Mouse (Mus musculus) spleen, postnatal 4 days (tissue): ENCODE data around the gene Pakap.

Source experiments
- DNase-seq, 2 experiments: peaks; one replicate each; pipeline ENCODE4 v3.0.0; 2022; ENCODE audit warnings: low spot score in 2 of 2

The Pakap gene

DNA sequence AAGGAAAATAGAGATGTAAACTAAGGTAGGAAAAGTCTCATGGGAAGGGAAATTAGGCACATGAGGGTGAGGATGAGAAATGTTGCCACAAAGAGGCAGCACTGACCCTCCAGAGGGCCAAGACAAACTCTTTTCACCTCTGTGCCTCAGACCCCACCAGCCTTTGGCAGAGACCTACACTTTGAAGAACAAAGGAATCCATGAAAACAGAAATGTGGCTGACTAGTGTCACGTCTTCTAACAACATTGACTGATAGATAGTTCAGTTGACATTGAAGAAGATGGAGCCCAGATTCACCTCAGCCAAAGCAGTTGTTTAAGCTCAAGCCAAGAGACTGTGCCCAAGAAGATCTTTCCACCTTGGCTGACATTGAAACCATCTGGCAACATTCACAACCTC, 57.8 kb downstream of the Pakap start:
- no peak for DNase-seq

DNA sequence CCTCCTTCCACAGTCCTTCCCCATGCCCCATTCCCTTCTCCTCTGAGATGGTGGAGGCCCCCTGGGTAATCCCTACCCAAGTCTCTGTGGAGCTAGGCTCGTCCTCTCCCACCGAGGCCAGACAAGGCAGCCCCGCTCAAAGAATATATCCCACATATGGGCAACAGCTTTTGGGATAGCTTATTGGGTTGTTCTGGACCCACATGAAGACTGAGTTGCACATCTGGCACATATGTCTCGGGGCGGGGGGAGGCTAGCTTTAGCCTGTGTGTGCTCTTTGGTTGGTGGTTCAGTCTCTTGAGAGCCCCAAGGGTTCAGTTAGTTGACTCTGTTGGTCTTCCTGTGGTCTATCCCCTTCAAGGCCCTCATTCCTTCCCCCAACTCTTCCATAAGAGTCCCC, 58.9 kb downstream of the Pakap start:
- no peak for DNase-seq

DNA sequence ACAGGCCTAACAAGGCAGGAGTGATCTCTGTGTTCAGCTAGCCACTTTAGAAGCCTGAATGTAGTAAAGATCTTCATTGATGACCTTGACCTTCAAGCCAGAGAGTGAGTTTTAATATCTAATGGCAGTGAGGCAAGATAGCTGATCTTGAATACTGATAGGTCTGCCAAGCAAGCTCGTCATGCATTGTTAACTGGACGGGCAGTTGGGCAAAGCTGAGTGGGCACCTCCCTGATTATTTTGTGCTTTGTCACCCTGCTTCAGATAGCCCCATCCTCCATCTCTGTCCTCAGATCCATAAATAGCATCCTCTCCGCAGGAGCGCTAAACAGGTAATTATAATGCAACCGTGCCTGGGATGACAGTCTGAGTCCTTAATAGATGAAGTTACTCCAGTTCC, 64.4 kb downstream of the Pakap start:
- DNase-seq, result no peak

DNA sequence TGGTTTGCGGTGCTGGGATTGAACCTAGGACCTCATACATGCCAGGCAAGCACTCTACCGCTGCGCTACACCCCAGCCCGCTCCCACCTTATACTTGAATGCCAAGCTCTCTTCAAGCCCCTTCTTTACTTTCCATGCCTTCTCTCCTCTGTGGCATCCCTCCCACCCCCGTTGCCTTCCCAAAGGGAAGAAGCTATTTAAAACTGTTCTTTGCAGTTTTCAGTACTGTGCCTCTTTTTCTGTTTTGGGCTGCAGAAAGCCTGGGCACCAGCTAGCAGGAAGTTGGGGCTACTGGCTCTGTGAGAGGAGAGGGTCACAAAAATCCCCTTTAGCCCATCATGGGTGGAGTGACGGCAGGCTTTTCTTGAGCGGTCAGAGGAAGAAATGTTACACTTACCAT, 65.1 kb downstream of the Pakap start:
- no peak for DNase-seq

DNA sequence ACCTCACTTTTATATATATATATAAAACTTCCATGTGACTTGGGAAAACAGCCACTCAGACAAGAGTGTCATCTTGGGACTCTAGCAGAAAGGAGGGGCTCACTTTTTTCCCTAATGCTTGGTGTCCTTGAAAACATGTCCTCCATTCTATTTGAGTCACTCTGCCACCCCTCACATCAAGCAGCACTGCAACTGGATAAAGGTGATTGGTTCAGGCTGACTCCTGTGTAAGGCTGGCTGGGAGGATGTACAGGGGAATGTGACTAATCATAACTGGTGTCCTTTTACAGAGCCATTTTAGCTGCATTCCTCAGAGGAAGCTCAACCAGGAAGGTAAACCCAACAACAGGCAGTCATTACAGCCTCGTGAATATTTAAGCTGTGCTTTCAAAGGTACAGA, 67.0 kb downstream of the Pakap start:
- DNase-seq, result no peak

DNA sequence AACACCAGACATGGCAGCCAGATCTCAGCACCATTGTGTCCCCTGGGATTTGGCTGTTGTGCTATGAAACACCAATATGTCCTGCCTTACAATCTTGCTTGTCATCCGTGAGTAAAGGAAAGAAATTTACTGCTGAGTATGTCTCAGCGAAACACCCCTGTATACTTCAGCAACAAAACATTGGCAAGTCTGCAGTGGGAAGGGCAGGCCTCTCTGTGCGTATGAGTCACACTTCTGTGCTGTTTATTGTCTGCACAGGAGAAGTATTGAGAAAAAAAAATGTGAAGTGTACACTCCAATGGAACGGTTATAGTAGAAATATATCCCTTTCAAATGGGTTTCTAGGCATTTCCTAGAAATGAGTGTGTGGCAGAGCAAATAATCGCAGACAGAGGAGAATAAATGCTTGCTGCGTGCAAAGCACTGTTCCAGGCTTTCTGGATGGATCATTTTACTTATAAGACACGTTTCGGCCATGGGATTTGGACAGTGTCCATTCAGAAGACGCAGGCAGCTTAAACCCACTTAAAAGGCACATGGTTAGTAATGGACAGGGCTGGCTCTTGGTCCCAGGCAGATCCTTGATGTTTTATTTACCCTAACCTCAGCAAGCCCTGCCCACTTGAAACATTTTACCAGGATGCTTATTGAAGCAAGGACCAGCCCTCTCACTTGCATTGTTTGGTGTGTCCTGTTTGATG, 69.0 kb downstream of the Pakap start:
- DNase-seq, result no peak

DNA sequence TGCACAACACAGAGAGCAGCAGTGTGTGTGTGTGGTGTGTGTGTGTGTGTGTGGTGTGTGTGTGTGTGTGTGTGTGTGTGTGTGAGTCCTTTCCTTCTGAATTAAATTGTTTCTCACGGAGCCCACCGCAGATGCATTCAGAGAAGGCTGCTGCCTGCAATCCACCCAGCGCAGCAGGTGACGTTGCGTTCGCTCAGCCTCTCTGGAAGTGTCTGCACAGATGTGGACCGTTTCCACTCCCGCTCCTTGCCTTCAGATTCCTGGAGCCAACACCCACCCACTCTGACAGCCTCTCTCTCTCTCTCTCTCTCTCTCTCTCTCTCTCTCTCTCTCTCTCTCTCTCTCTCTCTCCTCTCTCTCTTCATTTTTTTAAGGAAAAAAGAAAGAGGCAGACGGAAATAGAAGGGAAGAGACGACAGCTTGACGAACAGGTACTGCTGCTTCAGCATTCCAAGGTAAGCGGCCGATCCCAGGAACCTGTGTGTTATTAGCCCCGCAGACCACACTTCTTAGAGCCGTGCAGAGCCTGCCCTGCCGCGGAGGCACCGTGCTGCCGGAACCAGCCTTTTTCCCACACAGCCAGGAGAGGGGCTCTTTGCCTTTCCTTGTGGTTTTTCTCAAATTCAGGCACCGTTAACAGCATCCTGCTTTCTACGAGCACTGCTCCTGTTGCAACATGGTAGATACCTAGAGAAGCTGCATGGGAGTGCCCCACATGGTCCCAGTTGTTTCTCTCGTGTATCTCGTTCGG, 69.8 kb downstream of the Pakap start:
- DNase-seq, result no peak

DNA sequence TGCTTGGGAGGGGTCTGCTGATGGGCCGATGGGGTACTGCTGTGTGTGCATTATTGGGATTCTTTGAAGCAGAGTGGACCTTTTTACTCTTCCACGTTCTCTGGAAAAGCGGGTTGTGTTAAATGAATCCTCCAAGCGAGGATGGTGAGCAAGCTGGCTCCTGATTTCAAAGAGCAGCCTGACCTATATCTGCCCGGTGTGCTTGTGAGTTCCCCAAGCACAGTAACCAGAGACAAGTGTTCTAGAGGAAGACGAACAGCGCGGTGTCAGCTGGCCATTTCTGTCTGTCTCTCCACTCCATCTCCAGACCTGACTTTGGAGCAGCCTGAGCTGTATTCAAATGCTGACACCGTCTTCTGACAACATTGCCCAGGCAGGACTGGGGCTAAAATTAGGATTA, 71.0 kb downstream of the Pakap start:
- no peak for DNase-seq

DNA sequence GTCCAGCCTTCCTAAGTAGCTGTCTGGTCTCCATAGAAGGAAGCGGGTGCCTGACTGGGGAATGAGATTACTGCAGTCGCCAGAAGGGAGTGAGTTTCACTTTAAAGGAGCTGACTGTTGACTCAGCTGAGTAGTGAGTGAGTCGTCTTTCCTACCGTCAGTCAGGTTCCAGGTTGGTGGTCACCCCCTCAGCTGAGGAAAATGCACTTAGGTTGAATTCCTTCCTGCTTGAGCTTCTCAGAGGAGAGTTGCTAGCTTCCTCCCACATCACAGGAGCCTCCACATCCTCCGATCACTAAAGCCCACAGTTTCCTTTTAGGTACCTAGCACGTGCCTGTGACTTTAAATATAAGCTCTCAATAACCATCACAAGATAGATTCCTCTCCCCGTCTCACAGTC, 72.2 kb downstream of the Pakap start:
- no peak for DNase-seq

DNA sequence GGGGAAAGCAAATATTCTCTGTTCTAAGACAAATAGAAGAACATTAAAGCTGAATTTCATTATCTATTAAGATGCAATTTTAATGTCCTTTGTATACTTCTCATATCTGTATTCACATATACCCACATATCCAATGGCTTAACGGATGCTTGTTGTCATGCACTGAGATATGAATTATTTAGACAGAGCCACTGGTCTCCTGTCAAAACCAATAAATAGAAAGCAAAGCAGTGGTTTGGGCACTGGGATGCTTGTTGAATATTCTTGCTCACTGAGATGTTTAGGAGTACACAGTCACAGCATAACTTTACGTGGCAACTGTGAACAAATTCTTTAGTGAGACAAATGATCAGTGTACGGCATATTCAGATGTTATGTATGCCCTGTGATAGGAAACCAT, 73.0 kb downstream of the Pakap start:
- DNase-seq, result no peak

DNA sequence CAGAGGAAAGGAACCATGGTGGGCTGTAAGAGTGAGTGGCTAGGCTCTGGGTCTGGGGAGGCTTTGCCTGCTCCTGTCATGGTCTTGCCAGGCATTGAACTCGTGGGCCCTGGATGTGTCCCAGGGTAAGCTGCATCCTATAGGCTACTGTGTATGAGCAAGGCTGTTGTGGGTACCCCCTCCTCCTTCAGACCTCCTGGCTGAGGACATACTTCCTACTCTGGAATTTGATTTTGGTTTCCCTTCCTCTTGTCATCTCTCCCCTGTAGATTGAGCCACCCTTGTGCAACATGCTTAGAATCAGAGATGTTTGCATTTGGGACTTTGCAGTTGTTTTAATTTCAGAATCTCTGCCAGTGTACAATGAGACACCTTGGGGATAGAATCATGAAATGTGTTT, 83.0 kb downstream of the Pakap start:
- DNase-seq, result no peak

DNA sequence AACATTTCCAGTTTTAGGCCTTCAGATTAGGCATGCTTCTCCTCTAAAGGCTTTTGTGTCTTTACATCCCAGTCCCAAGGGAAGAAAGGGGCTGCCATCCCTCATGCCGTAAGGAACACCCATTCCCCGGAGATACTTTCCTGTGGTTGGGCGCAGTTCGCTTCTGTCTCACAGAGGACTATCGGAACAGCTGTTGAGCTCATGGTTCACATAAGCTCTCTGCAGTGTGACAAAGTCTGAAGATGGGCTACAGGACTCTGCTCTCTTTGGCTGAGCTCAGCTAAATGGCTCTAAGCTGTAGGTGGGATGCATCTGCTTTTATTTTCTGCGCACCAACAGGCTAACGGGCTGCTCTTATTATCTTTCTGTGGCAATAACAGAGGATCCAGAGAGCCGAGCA, 83.6 kb downstream of the Pakap start:
- no peak for DNase-seq

DNA sequence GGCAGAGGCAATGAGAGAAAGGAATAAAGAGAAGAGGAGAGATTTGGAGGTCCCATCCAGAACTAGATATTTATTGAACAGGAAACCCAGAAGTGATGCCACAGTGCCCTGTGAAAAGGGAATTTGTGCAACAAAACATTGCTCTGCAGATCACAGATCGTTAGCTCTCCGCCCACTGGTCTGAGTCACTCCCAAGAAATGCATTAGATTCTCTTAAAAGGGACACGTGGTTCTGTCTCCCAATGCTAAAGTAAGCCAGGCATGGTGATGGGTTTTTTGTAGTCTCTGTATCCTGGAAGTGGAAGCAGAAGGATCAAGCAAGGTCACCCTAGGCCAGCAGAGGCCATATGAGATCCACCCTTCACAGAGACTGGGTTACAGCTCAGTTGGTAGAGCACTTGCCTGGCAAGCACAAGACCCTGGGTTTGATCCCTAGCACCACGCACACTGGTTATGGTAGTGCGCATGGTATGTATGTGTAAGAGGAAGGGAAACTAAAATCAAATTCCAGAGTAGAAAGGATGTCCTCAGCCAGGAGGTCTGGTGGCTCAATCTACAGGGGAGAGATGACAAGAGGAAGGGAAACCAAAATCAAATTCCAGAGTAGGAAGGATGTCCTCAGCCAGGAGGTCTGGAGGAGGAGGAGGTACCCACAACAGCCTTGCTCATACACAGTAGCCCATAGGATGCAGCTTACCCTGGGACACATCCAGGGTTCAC, 84.4 kb downstream of the Pakap start:
- DNase-seq, result no peak

DNA sequence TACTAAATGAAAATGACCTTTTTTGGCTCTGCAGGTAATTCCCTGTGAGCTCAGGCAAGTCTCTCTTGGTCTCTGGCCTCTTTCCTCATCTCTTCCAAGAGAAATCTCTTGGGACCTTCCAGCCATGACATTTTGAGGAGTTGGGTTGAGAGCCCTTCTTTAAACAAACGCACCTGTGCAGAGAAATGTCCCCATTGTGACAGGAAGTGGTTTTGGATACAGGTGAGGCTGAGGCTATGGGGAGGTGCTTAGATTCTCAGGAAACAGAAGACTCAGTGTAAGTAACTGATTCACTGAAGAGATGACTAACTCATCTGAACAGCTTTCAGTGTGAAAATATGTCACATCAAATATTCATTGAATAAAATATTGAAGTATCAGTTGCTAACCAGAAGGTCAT, 88.0 kb downstream of the Pakap start:
- no peak for DNase-seq

DNA sequence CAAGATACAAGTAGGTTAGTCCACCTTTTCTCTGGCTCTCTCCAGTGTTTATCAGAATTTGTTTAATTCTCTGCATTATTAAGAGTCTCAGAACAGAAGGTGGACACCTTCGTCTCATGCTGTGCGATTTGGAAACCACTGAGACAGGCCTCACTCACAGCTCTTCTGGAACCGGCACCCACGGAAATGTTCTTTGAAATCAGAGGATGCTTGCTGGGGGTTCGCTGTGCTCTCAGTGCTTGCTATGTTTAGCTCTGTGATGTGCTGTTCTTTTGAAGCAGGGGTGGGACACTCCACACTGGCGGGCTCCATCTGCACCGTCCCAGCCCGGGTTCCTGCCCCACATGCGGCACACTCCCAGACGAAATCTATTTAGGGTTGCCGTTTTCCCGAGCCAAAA, 88.4 kb downstream of the Pakap start:
- no peak for DNase-seq

DNA sequence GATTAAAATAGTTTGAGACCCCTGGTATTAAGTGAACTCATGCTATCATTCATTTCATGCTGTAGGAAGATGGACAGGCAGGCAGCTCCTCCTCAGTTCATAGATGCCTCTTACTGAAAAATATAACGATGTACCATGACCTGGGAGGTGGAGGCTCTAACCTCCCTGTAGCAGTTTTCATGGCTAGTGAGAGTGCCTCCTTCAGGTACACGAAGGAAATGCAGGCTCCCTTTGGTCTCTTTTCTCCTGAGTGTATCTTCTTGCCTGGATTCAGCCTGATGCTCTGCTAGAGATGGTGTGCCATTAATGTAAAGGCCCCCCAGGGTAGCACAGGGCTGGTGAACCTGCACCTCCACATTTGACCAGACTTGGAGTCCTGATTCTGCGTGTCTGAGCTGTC, 88.9 kb downstream of the Pakap start:
- DNase-seq, result no peak

DNA sequence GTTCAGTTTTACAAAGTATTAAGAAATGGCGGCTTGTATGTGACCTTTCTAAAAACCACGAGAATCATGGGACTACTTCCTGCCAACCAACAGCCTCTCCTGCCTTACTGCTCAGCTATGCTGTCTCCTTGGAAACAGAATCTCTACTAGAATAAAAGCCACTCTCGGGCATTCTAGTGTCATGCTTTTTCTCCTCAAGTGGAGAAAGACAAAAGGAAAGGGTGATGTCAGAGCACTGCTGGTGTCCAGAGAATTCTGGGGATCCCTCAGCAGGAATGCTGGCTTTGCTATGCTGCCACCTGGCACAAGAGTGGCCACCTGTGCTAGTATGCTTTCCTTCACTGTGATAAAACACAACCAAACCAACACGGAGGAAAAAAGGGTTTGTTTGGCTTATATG, 92.5 kb downstream of the Pakap start:
- DNase-seq, result no peak

DNA sequence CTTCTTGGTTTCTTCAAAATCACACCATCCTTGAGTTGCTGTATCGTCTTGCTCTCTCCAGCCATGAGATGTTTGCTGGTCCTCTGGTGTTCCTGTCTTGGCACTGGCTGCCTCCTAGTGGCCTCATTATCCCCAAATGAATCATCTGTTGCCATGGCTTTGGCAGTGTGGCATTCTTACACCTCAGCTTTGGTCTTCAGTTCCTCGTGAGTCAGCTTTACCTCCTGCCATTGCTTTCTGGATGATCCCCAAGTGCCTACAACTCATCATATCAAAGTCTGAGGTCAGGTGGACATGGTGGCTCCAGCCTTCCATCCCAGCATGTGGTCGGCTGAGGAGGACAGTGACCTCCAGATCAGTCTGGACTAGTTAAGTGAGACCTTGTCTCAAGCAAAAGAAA, 98.1 kb downstream of the Pakap start:
- no peak for DNase-seq

DNA sequence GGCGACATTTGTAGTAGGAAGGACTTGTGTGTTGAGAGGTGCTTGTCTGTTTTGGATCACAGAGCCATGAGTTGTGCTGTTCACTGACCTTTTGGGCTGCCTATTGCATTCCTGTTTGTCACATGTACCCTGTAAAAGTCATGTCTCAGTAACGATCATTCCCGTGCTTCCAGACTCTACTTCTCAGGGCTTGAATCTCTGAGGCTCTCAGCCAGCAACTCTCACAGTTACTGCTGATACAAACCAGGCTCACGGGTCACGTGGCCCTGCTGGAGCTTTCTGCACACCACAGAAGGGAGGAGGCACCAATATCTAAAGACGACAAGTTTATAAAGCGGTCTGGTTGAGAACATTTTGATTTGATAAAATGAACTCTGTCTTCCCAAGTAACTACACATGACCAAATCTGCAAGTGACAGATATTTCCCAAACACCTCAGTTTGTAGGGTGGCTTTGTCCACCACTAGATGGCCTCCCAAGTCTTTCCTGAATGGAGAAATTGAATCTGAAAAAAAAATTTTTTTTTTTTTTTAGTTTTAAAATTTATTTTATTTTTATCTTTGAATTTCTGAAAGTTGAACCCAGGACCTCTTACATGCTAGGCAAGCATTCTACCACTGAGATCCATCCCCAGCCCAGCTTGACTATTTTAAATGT, 103.0 kb downstream of the Pakap start:
- DNase-seq, result no peak

DNA sequence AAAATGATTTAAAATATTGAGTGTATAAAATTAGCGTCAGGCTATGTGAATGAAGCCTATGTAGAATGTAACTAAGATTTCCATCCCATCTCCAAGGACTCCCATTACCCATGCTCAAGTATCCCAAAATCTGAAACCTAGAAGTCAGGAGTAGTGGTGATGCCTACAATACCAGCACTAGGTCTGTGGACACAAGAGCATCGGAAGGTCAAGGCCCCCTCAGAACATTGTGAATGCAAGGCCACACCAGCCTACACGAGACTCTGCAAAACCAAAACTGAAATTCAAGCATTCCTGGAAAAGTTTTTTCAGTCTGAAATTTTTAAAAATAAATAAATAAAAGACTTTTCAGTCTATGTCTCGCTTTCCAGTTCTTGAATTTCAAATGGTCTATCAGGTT, 104.6 kb downstream of the Pakap start:
- no peak for DNase-seq

DNA sequence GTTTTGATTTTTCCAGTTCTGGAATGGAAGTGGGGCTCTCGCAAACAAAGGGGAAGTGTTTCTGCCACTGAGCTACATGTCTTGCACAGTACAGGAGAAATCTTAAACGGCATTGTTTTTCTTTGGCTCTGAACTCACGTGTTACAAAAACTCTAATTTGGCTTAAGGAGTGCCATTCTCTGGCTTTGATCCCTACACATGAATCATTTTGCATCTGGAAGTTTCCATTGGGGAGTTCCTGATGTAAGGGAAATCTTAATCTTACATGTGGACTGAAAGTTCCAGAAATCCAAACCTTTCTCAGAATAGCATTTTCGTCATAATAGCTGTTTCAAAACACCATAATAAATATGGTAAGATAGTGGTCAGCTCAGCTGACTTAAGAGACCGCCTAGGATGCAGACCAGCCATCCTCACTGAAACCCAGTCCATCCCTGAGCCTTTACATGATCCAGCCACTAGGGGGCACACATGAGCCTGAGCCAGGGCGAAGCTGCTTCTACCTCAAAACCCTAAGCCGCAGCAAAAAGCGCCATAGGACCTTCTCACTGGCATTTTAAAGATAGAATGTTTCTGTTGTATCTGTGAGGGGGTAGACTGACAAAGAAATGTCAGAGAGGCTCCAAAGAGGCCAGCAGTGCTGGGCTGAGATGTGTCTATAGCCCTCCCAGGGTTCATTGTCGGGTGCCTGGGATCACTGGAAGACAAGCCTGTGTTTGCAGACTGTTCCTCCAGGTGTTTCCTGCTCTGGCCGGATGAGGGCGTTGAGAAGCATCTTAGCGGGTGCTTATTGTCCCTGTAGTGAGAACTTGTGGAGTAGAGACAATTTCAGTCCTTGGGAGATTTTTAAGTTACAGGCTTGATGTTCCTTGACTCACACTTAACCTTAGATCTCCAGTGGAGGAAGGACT, 105.3 kb downstream of the Pakap start:
- DNase-seq, result peak; percentile 79 to 92
